Mouse (Mus musculus): Measurements from ENCODE around the gene Lrrk1.

- TF ChIP-seq POLR2A (IDR thresholded peaks at IDR 0.05; ENCODE audit: low read depth, low read length) (no peak), CTCF (IDR thresholded peaks at IDR 0.05; ENCODE audit: borderline replicate concordance, insufficient read depth, low read length) (no peak)
Observed at GRCm38 (mm10) chr7:66348588-66348987, 39.6 kb downstream of the Lrrk1 start.
